Mouse (Mus musculus): ENCODE results near the gene Tpst1.

GRCm38 (mm10) chr5:130050416-130050815 lies 22.7 kb upstream of the Tpst1 start:
- TF ChIP-seq POLR2A (IDR thresholded peaks at IDR 0.05; ENCODE audit: low read depth, low read length) = no peak
- TF ChIP-seq CTCF (IDR thresholded peaks at IDR 0.05; ENCODE audit: borderline replicate concordance, insufficient read depth, low read length) = no peak
